Mouse (Mus musculus) naive thymus-derived CD4-positive, alpha-beta T cell, adult 5 months (primary cell): ENCODE results near the gene Abce1. TPM values are rescaled to one million over a fixed set of nuclear protein-coding genes. Genes with fewer than 3 reads are reported as not detected.

Experiments used
- polyA plus RNA-seq: library from polyadenylated mRNA; unstranded; fragments of 100-300 nt; shearing (Covaris generic); gene quantifications from one replicate; pipeline ENCODE4 v1.2.1, GENCODE M21; 2017

Gene Abce1
- polyA plus RNA-seq, result 79.7 TPM

DNA sequence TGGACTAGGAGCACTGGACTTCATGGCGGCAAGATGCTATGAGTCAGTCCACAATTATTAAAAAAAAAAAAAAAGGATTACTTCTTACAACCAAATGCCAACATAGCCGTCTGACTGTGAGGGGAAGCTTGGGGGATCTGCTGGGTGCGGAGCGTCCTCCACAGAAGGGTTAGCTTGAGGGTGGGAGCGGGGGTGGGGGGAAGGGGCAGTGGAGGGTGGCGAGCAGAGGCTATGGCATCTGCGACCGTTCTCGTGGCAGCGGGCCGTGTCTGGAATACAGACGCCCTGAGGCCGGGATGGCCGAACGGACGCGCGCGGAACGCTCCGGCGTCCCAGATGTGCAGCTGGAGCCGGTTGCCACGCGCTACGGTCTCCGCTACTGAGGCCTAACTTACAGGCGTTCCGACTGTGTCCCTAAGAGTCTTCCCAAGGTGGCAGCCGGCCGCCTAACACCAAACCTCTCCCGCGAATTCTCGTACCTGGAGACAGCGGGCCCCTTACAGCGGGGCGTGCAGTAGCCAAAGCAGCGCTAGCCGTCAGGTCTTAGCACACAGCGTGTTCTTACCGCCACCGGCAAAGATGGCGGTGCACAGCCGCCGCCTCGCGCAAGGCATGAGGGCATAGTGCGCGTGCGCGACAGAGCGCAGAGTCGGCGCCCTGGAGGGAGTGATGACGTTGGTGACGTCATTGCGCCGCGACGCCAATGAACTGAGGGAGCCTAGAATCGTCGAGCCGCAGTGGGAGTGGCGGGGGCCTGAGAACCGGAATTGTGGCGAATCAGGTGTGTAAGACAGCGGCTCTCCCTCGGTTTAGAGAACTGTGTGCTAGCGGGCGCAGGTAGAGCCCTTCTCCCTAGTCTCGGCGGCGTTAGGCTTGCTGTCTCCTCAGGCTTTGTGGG lies at the start of gene Abce1, which contains the start of gene Anapc10:
Abce1 (minus strand) TSS at position 677 of the 898 bp plus-strand sequence.
Anapc10 (plus strand) TSS at position 757 of the 898 bp plus-strand sequence.

DNA sequence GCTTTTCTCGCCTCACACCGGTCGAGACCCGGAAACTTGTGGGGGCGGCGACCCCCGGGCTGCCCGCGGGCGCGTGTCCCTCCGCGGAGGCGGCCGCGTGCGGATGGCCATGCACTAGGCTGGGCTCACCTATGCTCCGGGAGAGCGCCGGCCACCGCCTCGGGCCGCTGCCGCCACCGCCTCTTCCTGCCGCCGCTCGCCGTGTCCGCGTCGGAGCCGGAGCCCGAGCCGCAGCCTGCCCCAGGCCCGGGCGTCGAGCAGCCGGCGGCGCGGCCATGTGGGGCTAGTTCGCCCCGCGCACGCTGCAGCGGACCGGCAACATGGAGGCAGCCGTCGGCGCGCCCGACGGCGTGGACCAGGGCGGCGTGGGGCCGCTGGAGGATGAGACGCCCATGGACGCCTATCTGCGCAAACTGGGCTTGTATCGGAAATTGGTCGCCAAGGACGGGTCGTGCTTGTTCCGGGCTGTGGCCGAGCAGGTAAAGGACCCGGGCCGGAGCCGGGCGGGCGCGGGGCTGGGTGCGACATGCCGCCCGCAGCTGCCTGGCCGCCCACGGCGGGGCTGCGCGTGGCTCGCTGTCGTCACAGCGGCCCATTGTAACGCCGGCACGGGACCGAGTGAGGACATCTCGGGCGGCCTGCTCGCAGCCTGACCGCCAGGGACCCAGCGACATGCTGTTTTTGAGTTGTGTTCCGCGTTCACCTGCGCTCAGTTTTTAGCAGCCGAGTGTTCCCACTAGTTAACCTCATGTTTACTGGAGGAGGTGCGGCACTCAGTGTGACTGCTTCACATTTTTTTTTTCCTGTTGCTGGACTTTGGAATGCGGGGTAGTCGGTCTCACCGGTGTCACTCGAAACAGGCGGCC lies 71.7 kb downstream of the Abce1 start, which contains the start of gene Otud4:
Otud4 (plus strand) TSS at position 33 of the 866 bp plus-strand sequence.

Other genes with a start within 250 kb of the Abce1 start
- gene Otud4, start 72.1 kb downstream of the Abce1 start, polyA plus RNA-seq, result 35.5 TPM
- gene Anapc10, start 80 bp upstream of the Abce1 start, polyA plus RNA-seq, result 12.9 TPM